Mouse (Mus musculus) kidney, adult 2 months (tissue): ENCODE data around the gene Rasa2. TPM values are rescaled to one million over a fixed set of nuclear protein-coding genes. Genes with fewer than 3 reads are reported as not detected.
A peak's percentile ranks its signal among the peaks of the same experiment; 100 is the strongest.
"Not testable (repeated sequence)": the region's sequence is repeated elsewhere in the genome, so short reads cannot be mapped to it uniquely, and the experiment has no call there.

Experiments used
- DNase-seq: peaks from one replicate; pipeline ENCODE4 v3.0.0; 2021
- H3K27ac ChIP-seq: fragments of 200-500 bp; 2 replicates; pipeline ENCODE4 v1.5.1; 2012; ENCODE audit warnings: low read depth, low read length, control low read depth, inconsistent platforms; ENCODE audit not compliant: insufficient read depth
- H3K27me3 ChIP-seq: fragments of 200-500 bp; replicated peaks from 2 replicates; pipeline ENCODE4 v1.6.1; 2012; ENCODE audit warnings: mild to moderate bottlenecking, moderate library complexity, low read length, inconsistent platforms; ENCODE audit not compliant: control insufficient read depth, insufficient read depth
- H3K36me3 ChIP-seq: fragments of 200-500 bp; 2 replicates; pipeline ENCODE4 v1.6.1; 2012; ENCODE audit warnings: mild to moderate bottlenecking, moderate library complexity, low read length, inconsistent platforms; ENCODE audit not compliant: control insufficient read depth, insufficient read depth
- H3K4me1 ChIP-seq: fragments of 200-500 bp; 2 replicates; pipeline ENCODE4 v1.6.1; 2011; ENCODE audit warnings: low read length; ENCODE audit not compliant: control insufficient read depth, insufficient read depth
- H3K4me3 ChIP-seq: fragments of 200-500 bp; 2 replicates; pipeline ENCODE4 v1.5.1; 2011; ENCODE audit warnings: mild to moderate bottlenecking, low read depth, low read length, control low read depth; ENCODE audit not compliant: insufficient read depth
- CTCF ChIP-seq: fragments of 200-500 bp; conservative IDR thresholded peaks from 2 replicates; pipeline ENCODE4 v1.5.1; 2011; ENCODE audit warnings: low read depth, mild to moderate bottlenecking, control low read depth, low read length, moderate library complexity, mixed read lengths; ENCODE audit not compliant: insufficient read depth, insufficient read length
- POLR2A ChIP-seq: fragments of 200-500 bp; IDR thresholded peaks from one replicate; pipeline ENCODE4 v1.6.1; 2011; ENCODE audit warnings: low read depth, low read length, control low read depth
- WGBS: fragments of 180-500 bp; shearing (Covaris S2); methylation state at CpG from one replicate; pipeline ENCODE4 v1.1.7; 2018; 5-methylcytosine and 5-hydroxymethylcytosine counted together
- polyA plus RNA-seq: library from polyadenylated mRNA; depleted of rRNA; stranded (reverse); fragments of >200 nt; gene quantifications from 2 replicates; pipeline ENCODE4 v1.2.3, GENCODE M21; 2012

Gene Rasa2
- polyA plus RNA-seq, 1 experiment: 3.5 TPM

DNA sequence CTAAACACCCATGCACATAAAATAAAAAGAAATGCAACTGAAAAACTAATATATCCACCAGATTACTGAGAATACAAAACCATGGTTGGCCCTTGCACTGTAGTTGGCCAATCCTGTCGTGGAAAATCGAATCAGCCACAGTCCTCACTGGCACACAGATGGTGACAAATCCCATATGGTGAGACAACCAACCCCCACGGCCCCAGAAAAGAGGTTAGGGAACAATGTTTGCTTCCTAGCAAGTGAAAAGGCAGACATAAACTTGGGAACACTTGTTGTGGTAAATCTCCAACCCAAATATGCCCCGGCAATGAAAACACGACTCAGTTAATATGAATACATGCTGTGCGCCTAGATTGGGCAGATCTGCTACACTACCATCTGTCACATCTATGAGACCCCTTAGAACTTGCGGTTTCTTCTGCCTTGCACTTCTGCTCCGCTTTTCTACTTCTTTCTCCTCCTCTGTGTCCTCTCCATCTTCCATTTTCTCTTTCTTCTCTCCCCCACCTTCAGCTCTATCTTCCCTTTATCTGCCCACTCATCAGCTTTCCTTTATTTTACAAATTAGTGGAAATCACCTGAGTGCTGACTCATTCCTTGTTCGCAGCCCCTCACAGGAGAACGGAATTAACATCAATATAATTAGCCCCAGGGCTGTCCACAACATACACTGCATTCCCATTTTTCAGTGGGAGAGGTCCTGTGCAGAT, 101.3 kb downstream of the Rasa2 start:
- H3K36me3 ChIP-seq: no peaks in the 10 kb centered on the region
- 0 out of 2 replicates have a peak, but pooled peaks cover 2% of the 10 kb centered on the region for H3K4me1 ChIP-seq
- H3K4me3 ChIP-seq: no peak overlapping the region
- no peaks in the 10 kb centered on the region for H3K27me3 ChIP-seq
- no peak overlapping the region for H3K27ac ChIP-seq
- no peak for DNase-seq
- 62% methylated on average over 10 of the region's 10 CpGs for WGBS
- TF ChIP-seq POLR2A: no peak
- TF ChIP-seq CTCF: no peak

DNA sequence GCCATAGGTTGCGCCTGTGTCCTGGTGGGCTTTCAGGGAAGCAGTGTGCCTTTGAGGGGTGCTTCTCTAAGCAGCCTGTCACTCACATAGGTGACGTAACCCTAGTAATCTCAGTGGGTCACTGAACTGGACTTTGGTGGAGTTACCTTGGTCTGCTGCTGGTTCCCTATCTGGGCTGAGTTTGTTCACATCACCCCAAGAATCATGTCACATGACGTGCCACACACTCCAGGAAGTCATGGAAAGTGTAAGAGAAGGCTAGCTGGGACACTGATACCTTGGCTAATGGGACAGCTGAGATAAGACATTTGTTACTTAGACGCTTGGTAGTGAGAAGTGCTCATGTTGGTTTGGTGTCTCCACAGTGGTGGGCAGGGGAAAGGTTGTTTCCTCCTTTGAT, 105.4 kb downstream of the Rasa2 start:
- DNase-seq: no peak
- Histone ChIP-seq H3K4me1 (0 out of 2 replicates have a peak, but pooled peaks cover 2% of the 10 kb centered on the region), H3K4me3 (no peak overlapping the region), H3K27me3 (no peaks in the 10 kb centered on the region), H3K27ac (no peak overlapping the region), H3K36me3 (no peaks in the 10 kb centered on the region)
- TF ChIP-seq CTCF: no peak
- TF ChIP-seq POLR2A: no peak
- WGBS: 86% methylated on average over 4 of the region's 4 CpGs

DNA sequence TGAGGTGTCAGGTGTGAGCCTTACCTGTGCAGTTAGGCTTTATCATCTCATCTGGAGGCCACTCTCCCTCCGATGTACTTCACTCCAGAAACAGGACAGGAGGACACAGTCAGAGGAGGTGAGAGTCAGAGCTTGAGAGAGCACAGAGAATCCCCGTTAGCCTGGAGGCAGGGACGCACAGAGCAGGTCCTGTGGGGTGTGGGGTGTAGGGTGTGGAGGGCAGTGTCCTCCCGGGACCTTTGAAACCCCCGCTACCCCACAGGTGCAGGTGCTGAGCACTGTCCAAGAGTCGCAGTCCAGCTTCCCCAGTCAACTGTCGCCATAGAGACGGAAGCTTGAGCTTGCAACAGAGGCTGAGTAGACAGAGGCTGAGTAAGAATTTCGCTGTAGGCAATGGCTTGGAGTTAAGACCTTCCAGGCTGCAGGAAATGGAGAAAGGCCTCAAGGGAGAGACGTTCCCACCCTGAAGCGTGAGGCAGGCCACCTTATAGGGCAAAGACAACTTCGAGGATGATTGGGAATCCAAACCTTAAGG, 106.4 kb downstream of the Rasa2 start, which contains the start of gene Gm28729:
TSS of gene Gm28729 (minus strand) at position 293 of the 535 bp plus-strand sequence.
- 36% methylated on average over 12 of the region's 12 CpGs for WGBS
- Histone ChIP-seq H3K27ac (no peak within 1 kb of the TSS), H3K27me3 (no peaks in the 10 kb centered on the region), H3K4me3 (no peak within 1 kb of the TSS), H3K36me3 (no peaks in the 10 kb centered on the region), H3K4me1 (no peaks in the 10 kb centered on the region)
- no peak for TF ChIP-seq POLR2A
- TF ChIP-seq CTCF: no peak
- no peak for DNase-seq

DNA sequence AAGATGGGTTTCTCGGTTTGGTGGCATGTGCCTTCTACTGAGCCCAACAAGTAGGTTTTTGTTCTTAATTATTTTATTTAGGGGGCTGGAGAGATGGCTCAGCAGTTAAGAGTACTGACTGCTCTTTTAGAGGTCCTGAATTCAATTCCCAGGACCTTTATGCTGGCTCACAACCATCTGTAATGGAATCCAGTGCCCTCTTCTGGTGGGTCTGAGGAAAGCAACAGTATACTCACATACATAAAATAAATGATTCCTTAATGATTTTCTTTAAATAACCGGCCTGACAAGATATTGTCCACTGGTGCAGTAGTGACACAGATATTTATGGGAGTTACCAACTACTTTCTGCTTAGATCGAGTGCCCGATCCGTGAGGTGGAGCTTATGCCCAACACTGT, 108.3 kb downstream of the Rasa2 start:
- DNase-seq: no peak
- H3K27ac ChIP-seq: no peak overlapping the region
- H3K27me3 ChIP-seq: no peaks in the 10 kb centered on the region
- no peaks in the 10 kb centered on the region for H3K4me1 ChIP-seq
- H3K4me3 ChIP-seq: no peak overlapping the region
- TF ChIP-seq CTCF (no peak), POLR2A (no peak)
- WGBS: 91% methylated on average over 5 of the region's 5 CpGs
- no peaks in the 10 kb centered on the region for H3K36me3 ChIP-seq

DNA sequence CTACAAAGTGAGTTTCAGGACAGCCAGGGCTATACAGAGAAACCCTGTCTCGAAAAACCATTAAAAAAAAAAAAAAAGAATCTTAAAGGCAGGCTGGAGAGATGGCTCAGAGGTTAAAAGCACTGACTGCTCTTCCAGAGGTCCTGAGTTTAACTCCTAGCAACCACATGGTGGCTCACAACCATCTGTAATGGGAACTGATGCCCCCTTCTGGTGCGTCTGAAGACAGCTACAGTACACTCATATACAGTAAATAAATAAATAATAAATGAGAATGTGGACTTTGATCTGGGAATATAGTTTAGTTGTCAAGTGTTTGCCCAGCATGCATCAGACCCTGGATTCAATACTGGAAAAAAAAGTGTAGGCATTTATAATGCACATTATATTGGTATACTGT, 109.8 kb downstream of the Rasa2 start:
- 0 out of 2 replicates have a peak, but pooled peaks have one; percentile 4 for TF ChIP-seq CTCF
- H3K36me3 ChIP-seq, DNase-seq, H3K4me3 ChIP-seq, H3K27me3 ChIP-seq, H3K27ac ChIP-seq, H3K4me1 ChIP-seq: not testable (repeated sequence)
- WGBS: 91% methylated on average over 2 of the region's 2 CpGs

DNA sequence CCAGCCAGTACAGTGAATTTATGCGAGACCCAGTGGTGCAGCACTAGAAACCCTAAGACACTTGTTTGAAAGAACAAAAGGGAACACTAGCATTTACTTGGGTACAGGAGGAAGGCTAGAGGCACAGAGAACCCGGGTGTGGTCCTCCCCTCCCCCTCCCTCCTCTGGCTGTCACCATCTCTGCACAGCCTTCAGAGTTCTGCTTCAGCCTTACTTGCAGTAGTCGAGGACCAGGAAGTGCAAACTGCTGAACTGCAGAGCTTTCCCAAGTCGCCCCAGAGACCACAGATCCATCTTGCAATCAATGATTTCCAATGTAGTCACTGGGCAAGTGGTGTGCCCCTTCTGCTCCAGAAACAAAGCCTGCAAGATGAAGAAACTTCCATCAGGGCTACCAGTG, 114.0 kb downstream of the Rasa2 start:
- Histone ChIP-seq H3K4me1 (no peaks in the 10 kb centered on the region), H3K36me3 (no peaks in the 10 kb centered on the region), H3K4me3 (no peak overlapping the region), H3K27me3 (no peaks in the 10 kb centered on the region), H3K27ac (no peak overlapping the region)
- TF ChIP-seq CTCF (no peak), POLR2A (no peak)
- no peak for DNase-seq
- 42% methylated on average over 4 of the region's 4 CpGs for WGBS

DNA sequence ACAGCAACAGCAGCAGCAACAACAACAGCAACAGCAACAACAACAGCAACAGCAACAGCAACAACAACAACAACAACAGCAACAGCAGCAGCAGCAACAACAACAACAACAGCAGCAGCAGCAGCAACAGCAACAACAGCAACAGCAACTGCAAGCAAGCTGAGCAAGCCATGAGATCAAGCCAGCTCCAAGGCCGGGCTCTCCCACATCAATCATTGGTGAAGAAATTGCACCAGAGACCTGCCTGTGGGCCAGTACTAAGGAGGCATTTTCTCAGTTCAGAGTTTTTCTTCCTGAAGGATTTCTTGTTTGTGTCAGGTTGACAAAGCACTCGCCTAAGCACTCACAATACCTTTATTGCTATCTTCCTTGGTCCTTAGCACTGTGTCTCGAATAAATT, 114.6 kb downstream of the Rasa2 start:
- TF ChIP-seq POLR2A (no peak), CTCF (no peak)
- Histone ChIP-seq H3K27ac (no peak overlapping the region), H3K4me1 (no peaks in the 10 kb centered on the region), H3K36me3 (no peaks in the 10 kb centered on the region), H3K27me3 (no peaks in the 10 kb centered on the region), H3K4me3 (no peak overlapping the region)
- DNase-seq: no peak
- WGBS: 67% methylated on average over 3 of the region's 3 CpGs

DNA sequence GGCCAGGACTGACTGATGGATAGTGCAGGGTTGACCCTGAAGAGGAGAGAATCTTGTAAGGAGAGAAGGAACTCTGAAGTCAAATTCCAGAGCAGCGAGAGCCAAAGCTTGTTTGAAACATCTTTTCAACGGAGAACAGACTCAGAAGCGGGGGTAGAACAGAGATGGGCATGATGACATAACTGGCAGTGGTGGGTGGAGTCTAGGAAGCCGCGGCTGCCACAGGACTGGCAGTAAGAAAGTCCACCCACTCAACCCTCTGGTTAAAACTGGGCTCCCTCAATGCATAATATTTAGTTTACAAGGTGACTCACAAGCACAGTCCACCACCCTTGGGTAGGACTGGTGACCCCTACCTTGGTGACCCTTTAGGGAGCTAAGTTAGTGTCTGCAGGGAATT, 115.7 kb downstream of the Rasa2 start:
- no peak overlapping the region for H3K4me3 ChIP-seq
- DNase-seq: no peak
- WGBS: 79% methylated on average over 5 of the region's 5 CpGs
- no peaks in the 10 kb centered on the region for H3K4me1 ChIP-seq
- no peak for TF ChIP-seq POLR2A
- TF ChIP-seq CTCF: no peak
- no peaks in the 10 kb centered on the region for H3K36me3 ChIP-seq
- no peaks in the 10 kb centered on the region for H3K27me3 ChIP-seq
- H3K27ac ChIP-seq: no peak overlapping the region
